Mouse (Mus musculus) right cerebral cortex, adult 2 months (tissue): ENCODE measurements around the gene Shroom2.

Experiments
- DNase-seq, 2 experiments: peaks; one replicate each; pipeline ENCODE4 v3.0.0; 2021 to 2022; ENCODE audit warnings: low spot score in 2 of 2

Shroom2 gene

GRCm38 (mm10) chrX:152701679-152702078 lies 67.6 kb downstream of the Shroom2 start:
- no peak for DNase-seq

- DNase-seq: no peak
Observed at GRCm38 (mm10) chrX:152690788-152691291, 78.4 kb downstream of the Shroom2 start.

- DNase-seq: no peak
Observed at GRCm38 (mm10) chrX:152679190-152679814, 90.0 kb downstream of the Shroom2 start.

- DNase-seq: peak; percentile 42 to 56
Observed at GRCm38 (mm10) chrX:152676357-152676756, 92.9 kb downstream of the Shroom2 start.

GRCm38 (mm10) chrX:152673431-152673830 lies 95.8 kb downstream of the Shroom2 start:
- DNase-seq: no peak

- DNase-seq: no peak
Observed at GRCm38 (mm10) chrX:152657363-152658036, 111.8 kb downstream of the Shroom2 start.

- DNase-seq: no peak
Observed at GRCm38 (mm10) chrX:152656609-152656939, 112.7 kb downstream of the Shroom2 start.

GRCm38 (mm10) chrX:152655796-152656608 lies 113.3 kb downstream of the Shroom2 start:
- DNase-seq: peak; percentile 45 to 50

- no peak for DNase-seq
Observed at GRCm38 (mm10) chrX:152652676-152653075, 116.6 kb downstream of the Shroom2 start.

GRCm38 (mm10) chrX:152644827-152645226 lies 124.4 kb downstream of the Shroom2 start:
- no peak for DNase-seq

- DNase-seq: peak; percentile 37 to 47
Observed at GRCm38 (mm10) chrX:152643679-152644638, 125.3 kb downstream of the Shroom2 start.

- DNase-seq: peak in 1 of 2 experiments; percentile 13
Observed at GRCm38 (mm10) chrX:152643201-152643600, 126.1 kb downstream of the Shroom2 start.

GRCm38 (mm10) chrX:152642627-152643026 lies 126.6 kb downstream of the Shroom2 start:
- DNase-seq: no peak

GRCm38 (mm10) chrX:152635397-152635796 lies 133.9 kb downstream of the Shroom2 start:
- DNase-seq: no peak

GRCm38 (mm10) chrX:152621407-152621806 lies 147.9 kb downstream of the Shroom2 start:
- DNase-seq: no peak

- DNase-seq: no peak
Observed at GRCm38 (mm10) chrX:152620917-152621316, 148.3 kb downstream of the Shroom2 start.

GRCm38 (mm10) chrX:152618464-152618863 lies 150.8 kb downstream of the Shroom2 start:
- DNase-seq: peak; percentile 10 to 36

GRCm38 (mm10) chrX:152563034-152563433 lies 206.2 kb downstream of the Shroom2 start, which contains the start of gene Cldn34a:
Cldn34a (plus strand) TSS chrX:152563334.
- DNase-seq: no peak
